Mouse (Mus musculus) testis, adult 2 months (tissue): Measurements from ENCODE around the gene Nr3c2.
A peak's percentile ranks its signal among the peaks of the same experiment; 100 is the strongest.

ENCODE experiments used
- CTCF ChIP-seq: fragments of 200-500 bp; IDR thresholded peaks from 2 replicates; pipeline ENCODE4 v1.5.1; 2012; ENCODE audit warnings: low read depth, mild to moderate bottlenecking, inconsistent platforms, low read length, moderate library complexity; ENCODE audit not compliant: control insufficient read depth, insufficient read depth, insufficient replicate concordance
- POLR2A ChIP-seq: fragments of 200-500 bp; IDR thresholded peaks from 2 replicates; pipeline ENCODE4 v1.6.1; 2012; ENCODE audit warnings: low read depth, mild to moderate bottlenecking, inconsistent platforms, low read length, moderate library complexity; ENCODE audit not compliant: control insufficient read depth

DNA sequence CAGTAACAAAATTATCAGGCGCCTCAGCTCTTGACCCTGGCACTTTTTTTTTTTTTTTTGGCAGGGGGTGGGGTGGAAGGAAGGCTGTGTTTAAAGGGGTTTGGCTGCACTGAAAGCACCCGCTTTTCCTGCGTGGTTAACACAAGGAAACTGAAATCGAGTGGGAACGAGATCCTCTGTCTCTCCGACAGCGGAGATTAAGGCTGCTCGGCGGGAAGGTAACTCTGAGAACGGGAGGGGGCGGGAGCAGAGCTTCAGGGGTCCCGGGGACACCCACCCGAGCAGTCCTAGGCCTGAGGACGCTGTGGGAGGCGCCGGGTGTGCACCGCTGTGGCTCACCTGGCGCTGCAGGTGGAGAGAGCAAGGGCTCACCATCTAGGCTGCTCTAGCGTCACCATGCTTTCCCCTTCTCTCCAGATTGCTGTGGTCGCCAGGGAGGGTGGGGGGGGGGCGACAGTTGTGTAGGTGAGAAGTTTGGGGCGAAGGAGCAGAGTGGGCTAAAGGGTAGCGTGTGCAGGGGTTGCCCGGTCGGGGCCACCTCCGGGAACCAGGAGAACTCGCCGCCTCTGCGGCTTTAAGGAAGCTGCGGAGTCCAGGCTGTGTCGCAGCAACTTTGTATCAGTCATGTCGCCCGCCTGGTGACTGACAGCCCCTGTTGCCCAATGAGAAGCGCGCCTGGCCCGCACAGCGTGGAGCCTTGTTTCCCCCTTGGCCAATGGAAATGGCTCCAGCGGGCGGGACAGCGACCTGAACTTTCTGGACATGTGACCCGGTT, 2.4 kb downstream of the Nr3c2 start:
- TF ChIP-seq CTCF (no peak), POLR2A (peak; percentile 75)
